Mouse (Mus musculus) limb, embryonic 12.5 days (tissue): ENCODE data around the gene Zfp292. TPM values are rescaled to one million over a fixed set of nuclear protein-coding genes. Genes with fewer than 3 reads are reported as not detected.

ENCODE experiments used
- ATAC-seq: fragments of 200-750 bp; cut with Nextera tagmentation; 2 replicates; pipeline ENCODE4 v1.8.0; 2017; ENCODE audit warnings: low read depth, moderate TSS enrichment; ENCODE audit not compliant: insufficient number of reproducible peaks, insufficient read depth, low FRiP score, low TSS enrichment
- H3K27ac ChIP-seq: fragments of 300-500 bp; sonication (generic); 2 replicates; pipeline ENCODE4 v1.5.1; 2016; ENCODE audit warnings: mild to moderate bottlenecking, moderate library complexity
- H3K27me3 ChIP-seq: fragments of 300-500 bp; sonication (generic); 2 replicates; pipeline ENCODE4 v1.6.1; 2016; ENCODE audit warnings: mild to moderate bottlenecking, moderate library complexity
- H3K36me3 ChIP-seq: fragments of 300-500 bp; sonication (generic); 2 replicates; pipeline ENCODE4 v1.6.1; 2016; ENCODE audit warnings: mild to moderate bottlenecking, moderate library complexity
- H3K4me1 ChIP-seq: fragments of 300-500 bp; sonication (generic); replicated peaks from 2 replicates; pipeline ENCODE4 v1.6.1; 2016
- H3K4me2 ChIP-seq: fragments of 300-500 bp; sonication (generic); 2 replicates; pipeline ENCODE4 v1.6.1; 2016; ENCODE audit warnings: mild to moderate bottlenecking, moderate library complexity
- H3K4me3 ChIP-seq: fragments of 300-500 bp; sonication (generic); replicated peaks from 2 replicates; pipeline ENCODE4 v1.5.1; 2016; ENCODE audit warnings: mild to moderate bottlenecking
- H3K9ac ChIP-seq: fragments of 300-500 bp; sonication (generic); replicated peaks from 2 replicates; pipeline ENCODE4 v1.6.1; 2016; ENCODE audit warnings: mild to moderate bottlenecking, moderate library complexity
- H3K9me3 ChIP-seq: fragments of 300-500 bp; sonication (generic); 2 replicates; pipeline ENCODE4 v1.6.1; 2016; ENCODE audit warnings: mild to moderate bottlenecking, moderate library complexity
- WGBS: fragments of 180-500 bp; shearing (Covaris S2); methylation state at CpG from one replicate; pipeline ENCODE4 v1.1.7; 2016; 5-methylcytosine and 5-hydroxymethylcytosine counted together
- polyA plus RNA-seq: library from polyadenylated mRNA; unstranded; fragments of >200 nt; fragmentation: Nextera tagmentation; extraction: Ambion mirVana; gene quantifications from 2 replicates; pipeline ENCODE4 v1.2.1, GENCODE M21; 2016

Gene Zfp292
- polyA plus RNA-seq, 1 experiment from 2014 or later = 31.7 TPM

DNA sequence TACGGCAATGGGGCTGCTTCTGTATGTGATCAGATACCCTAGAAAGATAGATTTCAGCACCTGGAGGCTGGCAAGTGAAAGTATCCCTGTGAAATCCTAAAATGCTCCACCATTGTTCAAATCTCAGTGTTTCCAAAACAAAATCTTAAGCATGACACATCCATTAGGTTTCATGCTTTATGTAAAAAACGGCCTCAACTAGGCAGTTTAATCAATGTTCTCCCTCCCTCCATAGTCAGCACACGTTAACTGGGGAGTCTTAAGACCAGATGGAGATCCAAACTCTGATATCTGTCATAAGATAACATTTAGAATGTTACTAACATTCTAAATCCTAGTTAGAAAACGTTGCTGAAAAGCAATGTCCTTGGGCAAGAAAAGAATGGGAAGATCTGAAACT lies 909 bp downstream of the Zfp292 start:
- peaks cover 17% of the 10 kb centered on the region for H3K4me1 ChIP-seq
- H3K36me3 ChIP-seq = peaks cover 22% of the 10 kb centered on the region
- H3K9ac ChIP-seq = peak overlapping the region; percentile 99
- peaks cover 9% of the 10 kb centered on the region; the same call in 1 of the 2 replicates for H3K9me3 ChIP-seq
- 17% methylated on average over 4 of the region's 4 CpGs for WGBS
- H3K27ac ChIP-seq = peak overlapping the region; percentile 98
- ATAC-seq = no peak
- H3K4me2 ChIP-seq = peak overlapping the region; percentile 73
- H3K4me3 ChIP-seq = peak overlapping the region; percentile 95
- no peaks in the 10 kb centered on the region for H3K27me3 ChIP-seq

DNA sequence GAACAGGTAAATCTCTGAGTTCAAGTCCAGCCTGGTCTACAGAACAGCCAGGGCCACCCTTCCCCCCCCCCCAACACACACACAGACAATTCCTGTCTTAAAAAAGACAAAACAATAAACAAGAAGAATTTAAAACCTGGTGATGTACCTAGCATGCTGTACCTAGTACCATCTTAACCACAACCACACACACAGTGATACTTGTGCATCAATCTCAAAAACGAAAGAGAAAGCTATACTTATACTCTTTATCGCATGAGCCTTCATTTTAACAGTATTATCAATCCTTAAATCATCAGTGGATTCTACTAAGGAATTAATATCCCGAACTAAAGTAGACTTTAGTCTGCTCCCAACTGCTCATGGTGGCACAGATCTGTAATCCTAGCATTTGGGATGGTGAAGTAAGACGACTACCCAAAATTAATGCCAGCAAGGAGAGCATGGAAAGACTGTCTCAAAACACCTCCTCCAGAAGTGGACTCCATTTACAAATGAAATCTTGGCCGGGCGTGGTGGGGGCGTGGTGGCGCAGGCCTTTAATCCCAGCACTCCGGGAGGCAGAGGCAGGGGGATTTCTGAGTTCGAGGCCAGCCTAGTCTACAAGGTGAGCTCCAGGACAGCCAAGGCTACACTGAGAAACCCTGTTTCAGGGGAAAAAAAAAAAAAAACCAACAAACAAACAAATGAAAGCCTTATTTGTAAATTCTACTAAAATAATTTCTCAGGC lies 1.7 kb downstream of the Zfp292 start:
- no peaks in the 10 kb centered on the region for H3K27me3 ChIP-seq
- H3K9me3 ChIP-seq = peaks cover 9% of the 10 kb centered on the region; the same call in 1 of the 2 replicates
- H3K36me3 ChIP-seq = peaks cover 28% of the 10 kb centered on the region
- H3K4me2 ChIP-seq = peak overlapping the region; percentile 73
- peaks cover 14% of the 10 kb centered on the region for H3K4me1 ChIP-seq
- H3K9ac ChIP-seq = no peak overlapping the region
- no peak for ATAC-seq
- H3K4me3 ChIP-seq = peak overlapping the region; percentile 95
- no peak overlapping the region for H3K27ac ChIP-seq
- 86% methylated on average over 10 of the region's 10 CpGs for WGBS

GRCm38 (mm10) chr4:34874234-34874633 lies 8.5 kb downstream of the Zfp292 start:
- H3K9ac ChIP-seq = no peak overlapping the region
- WGBS = 83% methylated on average over 1 of the region's 1 CpGs
- no peak for ATAC-seq
- H3K4me2 ChIP-seq = no peak overlapping the region
- H3K4me3 ChIP-seq = no peak overlapping the region
- H3K9me3 ChIP-seq = peaks cover 9% of the 10 kb centered on the region; the same call in 1 of the 2 replicates
- no peaks in the 10 kb centered on the region for H3K27me3 ChIP-seq
- H3K36me3 ChIP-seq = peaks cover 32% of the 10 kb centered on the region
- no peak overlapping the region for H3K27ac ChIP-seq
- H3K4me1 ChIP-seq = peaks cover 5% of the 10 kb centered on the region; the same call in 1 of the 2 replicates

GRCm38 (mm10) chr4:34872896-34873495 lies 9.8 kb downstream of the Zfp292 start:
- peaks cover 21% of the 10 kb centered on the region for H3K36me3 ChIP-seq

DNA sequence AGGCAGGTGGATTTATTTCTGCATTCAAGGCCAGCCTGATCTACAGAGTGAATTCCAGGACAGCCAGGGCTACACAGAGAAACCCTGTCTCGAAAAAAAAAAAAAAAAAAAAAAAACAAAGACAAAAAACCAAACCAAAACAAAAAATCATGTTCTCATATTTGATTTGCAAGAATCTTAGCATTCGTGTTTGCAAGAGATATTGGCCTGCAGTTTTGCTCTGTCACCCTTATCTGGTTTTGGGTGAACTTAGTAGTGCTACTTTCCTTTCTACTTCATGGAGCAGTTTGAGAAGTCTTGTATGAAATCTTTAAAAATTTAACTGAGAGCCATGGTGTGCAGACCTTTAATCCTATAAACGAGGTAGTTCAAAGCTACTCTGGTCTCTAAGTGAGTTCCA lies 12.9 kb downstream of the Zfp292 start:
- H3K4me3 ChIP-seq = no peak overlapping the region
- 82% methylated on average over 3 of the region's 3 CpGs for WGBS

More at GRCm38 (mm10) chr4:34872896-34873495, 9.8 kb downstream of the Zfp292 start:
- Histone ChIP-seq H3K9me3 (peaks cover 8% of the 10 kb centered on the region; the same call in 1 of the 2 replicates), H3K4me2 (no peak overlapping the region), H3K4me3 (no peak overlapping the region), H3K27ac (no peak overlapping the region), H3K9ac (no peak overlapping the region), H3K4me1 (peaks cover 5% of the 10 kb centered on the region; the same call in 1 of the 2 replicates), H3K27me3 (no peaks in the 10 kb centered on the region)
- no peak for ATAC-seq
- WGBS = 82% methylated on average over 4 of the region's 4 CpGs

DNA sequence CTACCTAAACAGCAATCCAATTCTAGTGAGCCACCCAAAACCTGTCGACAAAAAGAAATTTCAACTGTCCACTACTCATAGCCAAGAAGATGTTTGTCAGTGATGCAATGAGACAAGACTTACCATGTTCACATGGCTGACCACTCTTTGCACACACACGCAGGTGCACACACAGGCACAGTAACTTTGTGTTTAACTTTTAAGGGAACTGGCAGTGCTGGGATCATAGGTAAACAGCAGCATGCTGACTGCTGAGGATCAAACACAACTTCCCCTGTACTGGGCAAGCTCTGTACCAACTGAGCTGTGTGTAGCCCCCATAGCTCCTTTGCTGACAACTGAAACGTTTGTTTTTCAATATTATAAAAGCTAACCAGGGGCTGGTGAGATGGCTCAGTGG lies 21.3 kb downstream of the Zfp292 start:
- Histone ChIP-seq H3K27me3 (no peaks in the 10 kb centered on the region), H3K36me3 (peaks cover 8% of the 10 kb centered on the region; the same call in 1 of the 2 replicates), H3K4me1 (peaks cover 11% of the 10 kb centered on the region), H3K9ac (no peak overlapping the region), H3K9me3 (no peaks in the 10 kb centered on the region), H3K4me2 (no peak overlapping the region), H3K4me3 (no peak overlapping the region), H3K27ac (no peak overlapping the region)
- ATAC-seq = no peak
- 89% methylated on average over 3 of the region's 3 CpGs for WGBS

More for the DNA sequence above, 12.9 kb downstream of the Zfp292 start:
- H3K9ac ChIP-seq = no peak overlapping the region
- peaks cover 5% of the 10 kb centered on the region; the same call in 1 of the 2 replicates for H3K4me1 ChIP-seq
- H3K27ac ChIP-seq = no peak overlapping the region
- no peak for ATAC-seq
- no peaks in the 10 kb centered on the region for H3K27me3 ChIP-seq
- no peaks in the 10 kb centered on the region for H3K9me3 ChIP-seq
- 0 out of 2 replicates have a peak, but pooled peaks cover 4% of the 10 kb centered on the region for H3K36me3 ChIP-seq
- no peak overlapping the region for H3K4me2 ChIP-seq

GRCm38 (mm10) chr4:34859416-34859815 lies 23.3 kb downstream of the Zfp292 start:
- whole genome bisulfite sequencing = 89% methylated on average over 3 of the region's 3 CpGs
- no peak overlapping the region for H3K27ac ChIP-seq
- H3K9me3 ChIP-seq = no peaks in the 10 kb centered on the region
- H3K27me3 ChIP-seq = no peaks in the 10 kb centered on the region
- H3K4me3 ChIP-seq = no peak overlapping the region
- peaks cover 11% of the 10 kb centered on the region for H3K4me1 ChIP-seq
- H3K36me3 ChIP-seq = peaks cover 8% of the 10 kb centered on the region; the same call in 1 of the 2 replicates
- 0 out of 2 replicates have a peak, but pooled peaks have one; percentile 20 for ATAC-seq
- H3K4me2 ChIP-seq = no peak overlapping the region
- no peak overlapping the region for H3K9ac ChIP-seq

DNA sequence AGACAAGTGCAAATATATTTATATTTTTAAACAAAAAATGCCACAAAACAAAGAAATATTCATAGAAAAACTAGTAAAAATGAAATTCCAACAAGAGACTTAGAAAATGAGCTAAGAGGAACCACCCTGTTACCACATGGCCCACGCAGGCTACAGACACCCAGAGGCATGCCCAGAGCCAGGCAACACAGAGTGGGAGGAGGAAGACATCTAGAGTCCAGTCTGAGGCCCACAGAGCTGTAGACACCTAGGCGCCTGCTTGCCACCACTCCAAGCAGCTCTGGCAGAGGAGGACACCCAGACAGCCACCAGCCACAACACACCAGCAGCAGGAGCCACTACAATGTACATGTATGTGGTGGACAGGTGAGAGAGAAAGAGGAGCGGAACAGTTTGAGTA lies 23.9 kb downstream of the Zfp292 start:
- H3K27ac ChIP-seq = no peak overlapping the region
- no peak overlapping the region for H3K9ac ChIP-seq
- H3K9me3 ChIP-seq = 0 out of 2 replicates have a peak, but pooled peaks cover 3% of the 10 kb centered on the region
- no peaks in the 10 kb centered on the region for H3K27me3 ChIP-seq
- 93% methylated on average over 3 of the region's 3 CpGs for WGBS
- no peak overlapping the region for H3K4me2 ChIP-seq
- H3K4me1 ChIP-seq = peaks cover 11% of the 10 kb centered on the region
- no peak for ATAC-seq
- H3K36me3 ChIP-seq = peaks cover 13% of the 10 kb centered on the region; the same call in 1 of the 2 replicates
- H3K4me3 ChIP-seq = no peak overlapping the region

GRCm38 (mm10) chr4:34855966-34856365 lies 26.8 kb downstream of the Zfp292 start:
- H3K4me2 ChIP-seq = no peak overlapping the region
- 0 out of 2 replicates have a peak, but pooled peaks cover 3% of the 10 kb centered on the region for H3K9me3 ChIP-seq
- no peaks in the 10 kb centered on the region for H3K27me3 ChIP-seq
- 32% methylated on average over 1 of the region's 1 CpGs for WGBS
- H3K4me1 ChIP-seq = peaks cover 11% of the 10 kb centered on the region
- no peak overlapping the region for H3K9ac ChIP-seq
- no peak overlapping the region for H3K4me3 ChIP-seq
- no peak for ATAC-seq
- H3K27ac ChIP-seq = no peak overlapping the region
- peaks cover 32% of the 10 kb centered on the region for H3K36me3 ChIP-seq

- Histone ChIP-seq H3K4me1 (no peaks in the 10 kb centered on the region), H3K36me3 (peaks cover 33% of the 10 kb centered on the region), H3K9me3 (0 out of 2 replicates have a peak, but pooled peaks cover 3% of the 10 kb centered on the region), H3K4me3 (no peak overlapping the region), H3K27ac (no peak overlapping the region), H3K9ac (no peak overlapping the region), H3K4me2 (no peak overlapping the region), H3K27me3 (no peaks in the 10 kb centered on the region)
- ATAC-seq = no peak
- WGBS = 97% methylated on average over 7 of the region's 7 CpGs
These were observed 30.7 kb downstream of the Zfp292 start for GRCm38 (mm10) chr4:34852051-34852450.

- Histone ChIP-seq H3K27me3 (no peaks in the 10 kb centered on the region), H3K4me2 (no peak overlapping the region), H3K4me3 (no peak overlapping the region), H3K27ac (no peak overlapping the region), H3K4me1 (no peaks in the 10 kb centered on the region), H3K9ac (no peak overlapping the region), H3K9me3 (0 out of 2 replicates have a peak, but pooled peaks cover 3% of the 10 kb centered on the region), H3K36me3 (peaks cover 33% of the 10 kb centered on the region)
- ATAC-seq = no peak
- WGBS = 92% methylated on average over 2 of the region's 2 CpGs
These were observed 32.6 kb downstream of the Zfp292 start for GRCm38 (mm10) chr4:34850156-34850555.
